Mouse (Mus musculus) T-cell, adult 2 months (primary cell): Measurements from ENCODE around the gene Gm11567.
"Not testable (repeated sequence)": the region's sequence is repeated elsewhere in the genome, so short reads cannot be mapped to it uniquely, and the experiment has no call there.

ENCODE experiments used
- DNase-seq: peaks from one replicate; pipeline ENCODE4 v3.0.0; 2022; ENCODE audit warnings: low spot score

The Gm11567 gene

GRCm38 (mm10) chr11:99878887-99879286, at the start of gene Gm11567:
Gene Gm11567 (plus strand): TSS chr11:99879187.
- not testable (repeated sequence) for DNase-seq

DNA sequence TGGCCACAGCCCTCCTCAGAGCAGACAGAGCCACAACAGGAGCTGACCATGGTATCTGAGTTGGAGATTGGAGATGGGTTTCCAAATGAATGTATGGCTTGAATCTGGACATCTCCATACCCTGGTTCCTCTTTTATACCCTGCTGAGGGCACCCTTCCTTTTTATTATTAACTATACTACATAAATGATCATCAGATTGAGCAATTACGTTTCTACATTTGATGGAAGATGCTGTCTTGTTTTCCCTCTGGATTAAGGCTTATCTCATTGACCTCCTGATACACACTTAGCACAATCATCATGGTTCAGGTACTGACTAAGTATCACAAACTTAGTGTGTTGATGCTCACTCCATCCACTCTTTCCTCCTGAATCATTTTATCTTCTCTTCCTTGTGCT, 41.0 kb upstream of the Gm11567 start, which contains the start of gene 2300003K06Rik:
TSS of gene 2300003K06Rik (minus strand) at position 101 of the 400 bp plus-strand sequence.
- DNase-seq, result no peak

- DNase-seq, result no peak
These were observed 36.8 kb upstream of the Gm11567 start for GRCm38 (mm10) chr11:99842185-99842584.

- no peak for DNase-seq
These were observed 32.2 kb upstream of the Gm11567 start for GRCm38 (mm10) chr11:99846746-99847145.

GRCm38 (mm10) chr11:99851508-99851907, 27.5 kb upstream of the Gm11567 start, which contains the start of gene Krtap4-16:
Gene Krtap4-16 (minus strand): TSS chr11:99851608.
- DNase-seq, result no peak

DNA sequence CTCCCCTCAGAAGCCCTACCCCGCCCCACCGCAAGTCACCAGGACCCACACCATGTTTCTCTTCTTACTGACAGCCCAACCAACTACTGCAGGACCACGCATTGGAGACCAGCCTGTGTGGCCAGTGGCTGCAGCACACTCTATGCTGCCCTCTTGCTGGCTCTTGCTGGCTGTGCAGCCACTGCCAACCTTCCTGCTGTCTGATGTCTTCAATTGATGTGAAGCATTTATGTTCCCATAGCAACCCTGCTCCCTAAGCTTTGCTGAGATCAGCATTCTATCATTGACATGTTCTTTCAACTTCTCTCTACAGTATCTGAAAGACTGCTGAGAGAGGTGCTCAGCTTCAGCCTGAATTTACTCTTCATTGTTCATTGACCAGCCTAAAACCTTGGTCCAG, 24.9 kb upstream of the Gm11567 start:
- no peak for DNase-seq

DNA sequence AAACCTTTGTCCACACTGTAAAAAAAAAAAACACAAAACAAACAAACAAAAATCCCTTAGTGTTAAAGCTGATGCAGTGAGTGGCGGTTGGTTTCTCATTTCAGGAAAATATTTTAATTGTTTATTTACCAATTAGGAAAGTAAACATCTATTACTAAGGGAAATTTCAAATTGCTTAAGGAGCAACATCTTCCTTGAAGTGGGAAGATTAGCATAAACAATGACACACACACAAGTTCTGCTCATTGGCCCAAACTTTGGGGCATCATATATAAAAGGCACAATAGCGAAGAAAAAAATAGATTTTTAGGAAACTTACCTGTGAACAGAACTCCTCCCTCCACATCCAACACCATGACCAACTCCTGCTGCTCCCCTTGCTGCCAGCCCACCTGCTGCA, 21.4 kb upstream of the Gm11567 start, which contains the start of gene Gm11568:
TSS of gene Gm11568 (plus strand) at position 301 of the 400 bp plus-strand sequence.
- DNase-seq, result no peak

- no peak for DNase-seq
These were observed 20.2 kb upstream of the Gm11567 start for GRCm38 (mm10) chr11:99858761-99859160.

DNA sequence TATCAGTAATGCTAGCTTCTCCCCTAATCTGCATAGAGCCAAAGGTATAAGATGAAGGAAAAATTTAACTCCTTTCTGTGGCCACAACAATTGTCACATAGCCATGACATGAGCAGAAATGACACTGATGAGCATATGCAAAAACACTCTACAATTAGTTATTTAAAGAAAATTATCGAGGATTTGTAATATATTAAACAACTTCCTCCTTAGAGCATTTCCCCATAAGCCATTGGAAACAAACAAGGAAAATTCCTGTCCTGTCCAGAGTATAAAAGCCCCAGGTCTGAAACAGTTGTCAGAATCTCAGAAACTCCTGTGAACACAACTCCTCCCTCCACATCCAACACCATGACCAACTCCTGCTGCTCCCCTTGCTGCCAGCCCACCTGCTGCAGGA, 14.8 kb upstream of the Gm11567 start, which contains the start of gene Gm11559:
TSS of gene Gm11559 (plus strand) at position 301 of the 400 bp plus-strand sequence.
- not testable (repeated sequence) for DNase-seq

DNA sequence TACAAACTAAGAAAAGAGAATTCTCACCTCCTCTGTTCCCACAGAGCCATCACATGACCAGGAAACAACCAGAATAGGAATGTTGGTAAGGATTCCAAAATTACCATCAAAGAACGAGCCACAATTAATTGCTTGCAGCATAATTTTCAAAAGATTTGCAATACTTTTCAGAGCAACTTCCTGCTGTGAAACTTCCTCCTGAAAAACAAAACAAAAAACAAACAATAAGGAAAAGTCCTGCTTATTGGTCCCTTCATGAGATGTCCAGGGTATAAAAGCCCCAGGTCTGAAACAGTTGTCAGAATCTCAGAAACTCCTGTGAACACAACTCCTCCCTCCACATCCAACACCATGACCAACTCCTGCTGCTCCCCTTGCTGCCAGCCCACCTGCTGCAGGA, 5.9 kb upstream of the Gm11567 start, which contains the start of gene Krtap9-1:
TSS of gene Krtap9-1 (plus strand) at position 301 of the 400 bp plus-strand sequence.
- not testable (repeated sequence) for DNase-seq

DNA sequence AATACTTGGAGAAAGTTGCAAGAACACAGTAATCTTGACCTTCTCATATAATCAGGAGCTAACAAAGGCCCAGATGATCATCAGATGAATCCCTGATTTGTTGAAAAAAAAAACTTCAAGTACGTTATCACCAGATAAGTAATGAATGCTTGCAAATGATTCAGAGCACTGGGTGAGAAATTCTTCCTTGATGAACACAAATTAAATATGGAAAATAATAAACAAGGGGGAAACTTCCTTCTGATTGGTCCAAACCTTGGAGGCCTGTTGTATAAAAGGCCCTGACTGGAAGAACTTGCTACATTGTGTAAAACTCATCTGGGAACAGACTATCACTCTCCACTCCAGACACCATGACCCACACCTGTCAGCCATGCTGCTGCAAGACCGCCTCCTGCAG, 28.6 kb downstream of the Gm11567 start, which contains the start of gene Krtap31-1:
TSS of gene Krtap31-1 (plus strand) at position 301 of the 400 bp plus-strand sequence.
- no peak for DNase-seq

DNA sequence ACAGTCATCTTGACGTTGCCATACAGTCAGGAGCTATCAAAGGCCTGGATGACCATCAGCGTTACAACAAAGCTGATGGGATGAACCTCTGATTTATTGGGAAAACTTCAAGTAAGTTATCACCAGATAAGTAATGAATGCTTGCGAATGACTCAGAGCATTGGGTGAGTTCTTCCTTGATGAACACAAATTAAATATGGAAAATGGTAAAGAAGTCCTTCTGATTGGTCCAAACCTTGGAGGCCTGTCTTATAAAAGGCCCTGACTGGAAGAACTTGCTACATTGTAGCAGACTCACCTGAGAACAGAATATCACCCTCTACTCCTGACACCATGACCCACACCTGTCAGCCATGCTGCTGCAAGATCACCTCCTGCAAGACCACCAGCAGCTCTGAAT, 35.5 kb downstream of the Gm11567 start, which contains the start of gene Gm11565:
TSS of gene Gm11565 (plus strand) at position 301 of the 400 bp plus-strand sequence.
- DNase-seq, result no peak
